Mouse (Mus musculus) thymus, postnatal 4 days (tissue): Measurements from ENCODE around the gene Atp8b4.
A peak's percentile ranks its signal among the peaks of the same experiment; 100 is the strongest.
"Not testable (repeated sequence)": the region's sequence is repeated elsewhere in the genome, so short reads cannot be mapped to it uniquely, and the experiment has no call there.

ENCODE experiments used
- DNase-seq: peaks from one replicate; pipeline ENCODE4 v3.0.0; 2021

Gene Atp8b4

DNA sequence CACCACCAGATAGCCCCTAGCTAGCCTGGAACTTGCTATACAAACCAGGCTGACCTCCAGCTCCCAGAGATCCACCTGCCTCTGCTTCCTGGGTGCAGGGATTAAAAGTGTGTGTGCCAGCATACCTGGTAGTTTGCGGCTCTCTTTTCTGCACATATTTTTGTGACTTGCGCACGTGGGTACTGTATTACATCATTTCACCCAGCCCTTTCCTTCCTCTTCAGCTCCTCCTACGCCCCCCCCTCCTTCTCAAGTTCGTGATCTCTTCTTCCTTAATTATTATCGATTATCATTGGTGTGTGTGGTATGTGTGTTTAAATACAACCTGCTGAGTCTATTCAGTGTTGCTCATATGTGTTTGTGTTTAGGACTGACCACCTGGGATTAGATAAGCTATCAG lies at the start of gene Atp8b4:
Gene Atp8b4 (minus strand): TSS at position 154 of the 400 bp plus-strand sequence.
- DNase-seq = no peak

DNA sequence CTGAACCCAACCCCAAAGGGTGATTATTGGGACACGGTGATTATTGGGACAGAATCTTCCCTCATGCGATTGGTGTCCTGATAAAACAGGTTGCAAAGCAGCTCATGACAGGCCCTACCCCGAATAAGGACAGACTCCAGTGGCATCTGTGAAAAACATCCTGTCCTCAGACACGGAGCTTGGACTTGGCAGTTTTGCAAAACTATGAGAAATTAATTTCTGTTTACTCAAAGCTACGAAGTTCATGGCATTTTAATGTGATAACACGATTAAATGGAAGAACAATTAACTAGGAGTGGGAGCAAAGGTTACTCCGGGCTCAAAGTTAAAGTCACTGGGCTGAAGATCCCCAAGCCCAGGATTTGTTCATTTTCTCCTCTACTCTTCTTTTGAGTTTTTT lies 49.2 kb upstream of the Atp8b4 start:
- DNase-seq = no peak

DNA sequence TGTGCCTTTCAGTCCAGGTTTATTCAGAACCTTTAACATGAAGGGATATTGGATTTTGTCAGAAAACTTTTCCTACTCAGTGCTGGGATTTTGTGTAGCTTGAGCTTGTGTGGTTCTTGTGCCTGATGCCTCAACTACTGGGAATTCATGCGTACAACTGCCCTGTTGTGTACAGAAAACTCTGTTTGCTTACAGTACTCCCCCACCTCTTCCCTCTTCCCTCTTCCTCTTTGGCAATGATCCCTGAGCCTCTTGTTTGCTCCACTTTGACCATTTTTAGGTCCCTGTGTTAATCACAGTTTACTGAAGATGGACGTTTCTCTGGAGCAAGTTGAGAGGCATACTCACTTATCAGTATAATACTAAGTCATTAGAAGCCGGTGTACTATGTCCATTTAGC lies 45.9 kb upstream of the Atp8b4 start:
- no peak for DNase-seq

DNA sequence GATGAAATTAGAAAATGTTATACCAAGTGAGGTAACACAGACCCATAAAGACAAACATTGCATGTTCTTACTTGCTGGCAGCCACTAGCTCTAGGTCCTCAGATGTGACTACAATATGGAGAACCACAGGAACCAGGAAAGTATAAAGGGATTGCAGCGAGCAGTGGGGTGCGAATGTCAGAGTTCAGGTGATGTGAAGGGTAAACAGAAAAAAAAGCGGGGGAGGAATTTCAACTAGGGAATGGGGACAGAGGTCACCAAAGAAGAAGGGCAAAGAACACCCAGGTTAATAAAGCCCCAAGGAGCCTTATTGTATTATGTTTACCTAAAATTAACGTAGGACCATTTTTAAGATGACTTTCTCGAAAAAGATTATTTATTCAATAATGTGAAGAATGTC lies 44.8 kb upstream of the Atp8b4 start:
- no peak for DNase-seq

DNA sequence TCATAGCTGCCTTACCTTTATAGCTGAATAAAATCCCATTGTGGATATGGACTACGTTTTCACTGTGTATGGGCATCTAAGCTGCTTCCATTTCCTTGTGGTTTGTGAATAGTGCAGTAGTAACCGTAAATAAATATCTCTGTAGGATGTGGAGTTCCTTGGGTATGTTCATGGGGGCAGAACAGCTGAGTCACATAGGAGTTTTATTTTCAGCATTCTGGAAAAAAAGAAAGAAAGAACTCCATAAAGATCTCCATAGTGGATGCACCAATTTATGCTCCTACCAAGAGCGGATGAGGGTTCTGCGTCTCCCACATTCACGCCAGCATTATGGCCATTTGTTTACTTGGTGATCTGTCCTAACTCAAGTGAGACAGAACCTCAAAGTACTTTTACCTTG lies 41.7 kb upstream of the Atp8b4 start:
- DNase-seq = no peak

DNA sequence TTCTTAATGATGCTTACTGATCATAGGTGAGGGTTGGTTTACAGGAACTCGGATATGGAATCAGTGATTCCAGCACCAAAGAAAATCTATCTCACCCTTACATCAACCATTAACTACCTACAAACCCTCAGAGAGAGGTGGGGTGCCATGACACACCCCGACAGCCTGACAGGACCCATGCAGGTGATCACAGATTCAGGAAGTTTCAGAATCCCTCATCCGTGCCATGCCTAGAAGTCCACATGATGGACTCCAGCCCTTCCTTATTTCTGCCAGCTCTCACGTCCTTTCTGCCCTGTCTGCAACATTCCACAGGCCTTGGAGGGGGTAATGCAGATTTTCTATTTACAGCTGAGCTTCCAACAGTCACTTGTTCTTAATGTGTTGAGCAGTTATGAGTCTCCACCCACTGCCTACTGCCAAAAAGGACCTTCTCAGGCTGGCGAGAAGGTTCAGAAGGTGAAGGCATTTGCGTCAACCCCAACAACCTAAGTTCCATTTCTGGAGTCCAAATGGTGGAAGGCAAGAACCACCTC lies 40.0 kb upstream of the Atp8b4 start:
- no peak for DNase-seq

DNA sequence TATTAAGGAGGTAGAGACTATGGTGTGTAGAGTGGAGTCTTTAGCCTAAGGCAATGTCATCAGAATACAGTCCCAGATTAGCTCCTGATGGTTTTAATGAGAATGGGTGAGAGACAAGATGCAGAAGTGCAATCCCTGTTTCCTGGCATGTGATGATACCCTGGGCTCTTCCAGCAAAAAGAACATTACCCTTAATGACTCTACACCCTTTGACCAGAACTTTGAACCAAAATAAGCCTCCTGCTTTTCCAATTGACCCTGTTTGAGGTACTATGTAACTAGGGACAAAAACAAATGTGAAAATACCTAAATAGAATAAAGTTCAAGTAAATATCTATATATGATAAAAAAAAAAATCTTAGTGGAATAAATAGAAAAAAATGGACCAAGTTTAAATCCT lies 37.2 kb upstream of the Atp8b4 start:
- DNase-seq = no peak

DNA sequence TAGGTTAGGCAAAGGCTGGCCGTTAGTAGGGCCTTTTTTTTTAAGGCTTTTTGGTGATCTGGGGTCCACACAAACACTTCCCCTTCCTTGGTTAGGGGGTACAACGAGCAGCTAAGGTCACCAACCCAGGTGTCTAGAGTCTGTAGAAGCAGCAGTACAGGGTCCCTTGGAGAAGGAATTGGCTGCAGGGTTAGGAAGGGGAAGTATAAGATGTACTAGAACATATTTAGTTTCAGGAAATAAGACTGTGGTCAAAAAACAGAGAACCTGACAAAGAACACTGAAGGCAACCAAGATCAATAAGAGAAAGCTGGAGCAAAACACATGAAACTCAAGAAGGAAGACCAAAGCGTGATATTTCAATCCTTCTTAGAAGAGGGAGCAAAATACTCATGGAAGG lies 30.1 kb upstream of the Atp8b4 start:
- DNase-seq = no peak

DNA sequence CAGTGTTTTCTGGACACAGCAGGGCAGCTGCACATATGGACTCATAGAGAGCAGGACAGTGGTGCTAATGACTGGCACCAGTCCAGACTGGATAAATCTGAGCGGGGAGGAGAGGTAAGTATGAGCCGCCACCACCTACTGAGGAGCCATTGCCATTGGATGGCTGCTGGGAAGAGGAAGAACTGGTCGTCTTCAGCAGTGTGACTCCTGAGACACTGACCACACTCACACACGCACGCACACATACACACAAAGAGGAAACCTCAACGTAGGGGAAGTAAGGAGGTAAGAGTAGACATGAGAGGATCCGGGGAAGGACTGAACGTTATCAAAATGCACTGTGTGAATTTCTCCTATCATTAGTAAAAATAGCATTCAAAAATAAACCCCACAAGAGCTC lies 27.0 kb upstream of the Atp8b4 start:
- DNase-seq = no peak

DNA sequence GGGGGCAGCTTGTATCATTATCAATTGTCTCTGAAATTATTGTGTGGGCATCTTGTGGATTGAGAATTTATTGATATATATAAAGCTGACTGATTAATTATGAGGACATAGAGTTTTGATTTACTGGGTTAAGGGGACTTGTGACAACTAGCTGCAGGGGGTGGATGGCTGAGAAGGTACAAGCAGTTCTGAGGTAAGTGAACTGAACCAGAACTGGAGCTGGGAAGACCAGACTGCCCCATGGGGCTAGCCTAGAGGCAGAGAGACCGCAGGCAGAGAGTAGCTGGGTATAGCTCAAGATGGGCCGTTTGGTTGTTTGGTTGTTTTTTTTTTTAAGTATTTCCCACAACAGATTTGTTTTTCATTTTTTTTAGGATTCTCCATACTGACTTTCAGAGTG lies 23.8 kb upstream of the Atp8b4 start:
- no peak for DNase-seq

DNA sequence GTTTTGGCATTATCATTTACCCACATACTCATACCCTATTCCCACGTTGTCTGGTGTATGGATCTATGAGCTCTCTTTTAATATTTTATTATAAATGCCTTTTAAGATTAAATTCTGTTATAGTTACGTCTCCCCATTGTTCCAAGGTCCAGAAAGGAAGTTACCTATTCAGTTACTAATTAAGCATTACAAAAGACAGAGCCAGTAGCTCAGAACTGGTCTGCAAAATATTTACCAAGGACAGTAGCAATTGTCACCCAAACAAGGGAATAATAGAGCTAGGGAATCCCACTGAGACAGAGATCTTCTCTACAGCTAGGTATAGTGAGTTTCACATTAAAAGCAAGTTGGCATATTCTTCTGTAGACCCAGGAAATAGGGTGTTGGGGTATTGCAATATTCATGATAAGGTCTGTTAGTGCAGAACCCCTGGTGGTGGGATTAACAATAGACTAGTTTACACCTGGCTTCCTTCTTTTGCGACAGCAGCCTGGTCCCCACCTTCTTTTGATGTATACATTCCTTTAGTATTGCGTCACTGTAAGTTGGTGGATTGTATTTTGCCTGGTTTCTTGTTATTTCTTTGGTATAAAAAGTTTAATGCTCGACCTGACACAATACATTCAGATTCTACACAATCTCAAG lies 22.7 kb upstream of the Atp8b4 start:
- DNase-seq = not testable (repeated sequence)

DNA sequence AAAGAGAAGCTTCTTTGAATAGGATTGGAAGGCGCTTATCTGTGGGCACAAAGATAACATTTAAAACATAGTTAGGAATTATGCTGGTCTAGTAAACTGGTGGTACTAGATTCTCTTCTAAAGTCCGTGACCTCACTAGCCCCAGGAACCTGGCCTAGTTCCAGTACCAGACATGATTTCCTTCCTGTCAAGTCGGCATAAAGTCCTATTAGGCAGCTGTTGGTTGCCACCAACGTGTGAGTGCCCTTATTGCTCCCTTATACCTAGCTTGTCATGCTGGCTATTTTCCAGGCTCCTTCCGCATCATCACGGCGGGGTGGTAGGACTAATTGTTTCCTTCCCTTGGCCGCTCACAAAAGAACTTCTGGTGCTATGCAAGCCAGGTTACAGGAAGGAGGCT lies 21.6 kb upstream of the Atp8b4 start:
- DNase-seq = no peak

DNA sequence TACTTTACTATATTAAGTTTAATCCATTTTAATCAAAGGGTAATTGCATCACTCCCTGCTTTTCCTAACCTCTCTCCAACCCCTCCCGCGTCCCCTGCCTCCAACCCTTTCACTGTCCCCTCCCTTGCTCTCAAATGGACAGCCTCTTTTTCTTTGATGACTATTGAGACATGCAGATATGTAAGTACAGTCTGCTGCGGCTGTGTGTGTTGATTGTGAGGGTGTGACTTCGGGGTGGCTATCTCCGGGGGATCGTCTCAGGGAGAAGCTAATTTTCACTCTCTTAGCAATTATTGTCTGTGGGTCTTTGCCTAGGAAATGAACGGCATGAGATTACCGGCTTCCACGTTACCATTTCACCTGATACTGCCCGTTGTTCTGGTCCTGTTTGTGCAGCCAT lies 21.0 kb upstream of the Atp8b4 start:
- DNase-seq = no peak

DNA sequence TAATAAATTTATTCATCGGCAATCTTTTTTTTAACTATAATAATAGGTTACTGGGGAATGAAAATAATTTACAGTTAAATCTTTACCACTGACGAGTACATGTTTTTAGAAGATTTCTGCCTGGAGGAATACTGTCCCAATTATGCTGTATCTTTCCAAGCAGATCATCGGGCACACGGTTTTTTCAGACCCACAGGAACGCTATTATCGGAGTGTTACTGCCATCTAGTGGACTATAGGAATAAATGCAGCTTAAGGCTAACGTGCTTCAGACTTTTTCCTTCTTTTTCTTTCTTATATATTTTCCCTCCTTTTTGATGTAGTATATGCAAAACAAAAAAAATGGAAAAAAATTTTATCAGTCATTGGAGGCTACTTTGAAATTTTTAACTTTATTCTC lies 20.4 kb upstream of the Atp8b4 start:
- DNase-seq = no peak

DNA sequence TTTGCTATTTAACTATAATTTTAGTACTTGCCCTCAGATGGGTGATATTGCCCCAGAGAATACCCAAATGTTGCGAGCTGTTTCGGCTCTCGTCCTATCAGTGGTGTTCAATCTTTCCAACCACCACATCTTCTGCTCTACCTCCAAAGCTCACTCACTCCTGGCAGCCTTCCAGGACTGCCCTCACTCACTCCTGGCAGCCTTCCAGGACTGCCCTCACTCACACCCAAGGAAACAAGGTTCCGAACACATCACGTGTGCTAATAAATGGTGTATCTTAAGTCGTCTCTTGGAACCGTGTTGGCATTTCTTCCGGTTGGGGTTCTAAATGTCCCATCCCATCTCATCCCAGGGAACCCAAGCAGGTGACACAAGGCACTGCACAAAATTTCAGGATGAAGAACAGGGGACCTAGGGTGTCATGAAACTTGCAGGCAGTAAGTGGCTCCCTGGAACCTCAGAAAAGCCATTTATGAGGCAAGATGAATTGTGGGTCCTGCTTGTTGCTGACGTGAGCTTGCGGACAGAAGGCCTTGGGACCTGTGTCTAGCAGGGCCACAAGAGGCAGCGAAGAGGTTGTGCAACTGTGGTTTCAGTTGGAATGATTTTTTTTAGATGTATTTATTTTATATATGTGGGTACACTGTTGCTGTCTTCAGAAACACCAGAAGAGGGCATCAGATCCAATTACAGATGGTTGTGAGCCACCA lies 19.6 kb upstream of the Atp8b4 start:
- no peak for DNase-seq

DNA sequence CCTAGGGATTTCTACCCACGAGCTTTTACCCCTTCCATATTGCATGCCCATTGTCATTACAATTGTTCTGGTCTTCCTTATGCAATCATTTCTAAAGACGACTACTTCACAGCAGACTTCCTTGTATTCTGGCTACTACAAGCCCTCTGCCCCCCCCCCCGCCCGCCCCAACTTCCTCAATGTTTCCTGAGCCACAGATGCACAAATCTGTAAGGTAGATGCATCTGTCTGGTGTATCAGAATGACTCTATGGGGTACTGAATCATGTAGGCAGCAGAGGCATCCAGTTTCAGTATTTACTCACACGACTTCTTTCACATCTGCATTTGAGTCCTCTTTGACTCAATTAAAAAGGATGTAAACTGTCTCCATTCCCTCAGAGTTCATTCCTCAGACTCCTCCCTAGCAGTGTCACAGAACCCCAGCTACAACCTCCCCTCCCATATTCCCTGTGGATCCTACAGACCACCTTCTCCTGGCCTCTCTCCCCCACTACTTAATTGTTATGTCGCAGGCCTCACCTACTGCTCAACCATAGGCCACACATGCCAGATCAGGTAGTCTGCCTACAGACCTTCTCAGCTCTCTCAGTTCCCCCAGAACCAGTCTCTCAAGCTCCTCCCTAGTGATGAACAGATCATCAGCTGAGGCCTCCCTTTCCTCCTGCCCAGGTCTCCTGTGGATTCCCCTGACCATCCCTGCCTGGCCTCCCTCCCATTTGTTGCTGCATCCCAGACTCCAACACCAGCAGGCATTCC lies 14.8 kb upstream of the Atp8b4 start:
- DNase-seq = no peak

DNA sequence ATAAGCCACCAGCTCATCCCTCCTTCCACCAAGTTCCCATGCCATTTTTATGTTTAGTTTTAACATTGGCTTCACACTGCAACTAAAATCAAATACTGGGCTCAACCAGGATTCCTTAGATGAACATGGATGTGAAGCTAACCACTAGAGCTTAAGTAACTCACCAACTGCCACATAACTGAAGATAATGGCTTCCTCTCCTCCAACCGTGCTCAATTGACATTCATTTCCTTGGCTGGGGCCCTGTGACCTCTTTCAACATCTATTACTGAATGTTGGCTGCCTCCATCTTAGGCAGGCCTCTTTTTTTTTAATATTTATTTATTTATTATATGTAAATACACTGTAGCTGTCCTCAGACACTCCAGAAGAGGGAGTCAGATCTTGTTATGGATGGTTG lies 7.8 kb upstream of the Atp8b4 start:
- no peak for DNase-seq

DNA sequence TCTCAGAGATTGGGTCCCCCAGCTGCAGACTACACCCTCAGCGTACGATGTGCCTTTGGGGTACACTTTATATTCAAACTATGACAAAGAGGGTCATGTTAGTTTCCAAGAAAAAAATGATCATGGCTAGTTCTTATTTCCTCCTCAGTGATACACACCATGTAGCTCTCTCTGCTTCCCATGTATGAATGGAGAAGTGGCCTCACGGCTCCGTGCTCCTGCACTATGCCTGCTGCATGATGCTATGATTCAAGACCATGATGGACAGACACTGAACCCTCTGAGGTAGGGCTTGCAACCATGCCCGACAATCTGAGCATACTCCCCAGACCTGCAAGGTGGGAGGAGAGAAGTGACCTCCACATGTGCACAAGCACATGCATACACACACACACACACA lies 7.0 kb upstream of the Atp8b4 start:
- DNase-seq = no peak

DNA sequence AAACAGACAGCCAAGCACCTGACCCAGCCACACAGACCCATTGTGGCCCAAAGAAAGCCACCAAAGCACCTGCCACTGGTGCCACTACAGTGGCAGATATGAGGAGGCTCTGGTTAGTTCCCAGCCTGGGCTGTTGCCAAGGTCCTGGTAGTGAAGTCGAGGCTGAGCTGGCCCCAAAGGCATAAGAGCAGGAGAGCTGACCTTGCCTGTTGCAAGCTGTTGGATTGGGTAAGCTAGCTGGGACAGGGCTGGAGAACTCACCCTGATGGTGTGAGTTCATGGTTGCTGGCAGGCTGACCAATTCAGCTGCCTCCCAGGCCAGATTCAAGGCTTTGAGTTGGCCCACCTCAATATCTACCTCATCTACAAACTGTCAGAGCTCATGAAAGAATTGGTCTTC lies 4.7 kb upstream of the Atp8b4 start:
- no peak for DNase-seq

DNA sequence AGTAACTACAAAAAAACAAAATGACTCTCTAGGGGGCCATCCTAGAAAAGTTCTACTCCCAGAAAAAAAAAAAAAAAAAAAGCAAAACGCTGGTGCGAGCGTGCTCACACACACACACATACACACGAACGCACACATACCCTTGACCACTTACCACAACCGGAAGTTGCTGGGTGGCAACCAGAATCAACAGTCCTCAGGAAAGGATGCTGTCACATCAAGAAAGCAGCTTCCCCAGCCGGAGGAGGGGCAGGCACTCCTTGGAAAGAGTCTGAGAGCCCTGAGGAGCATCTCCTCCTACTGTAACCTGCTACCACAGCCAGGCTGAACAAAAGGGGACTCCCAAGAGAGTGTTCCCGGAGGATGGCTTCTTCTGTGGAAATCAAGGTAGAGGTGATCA lies 744 bp downstream of the Atp8b4 start:
- peak; percentile 49 for DNase-seq

DNA sequence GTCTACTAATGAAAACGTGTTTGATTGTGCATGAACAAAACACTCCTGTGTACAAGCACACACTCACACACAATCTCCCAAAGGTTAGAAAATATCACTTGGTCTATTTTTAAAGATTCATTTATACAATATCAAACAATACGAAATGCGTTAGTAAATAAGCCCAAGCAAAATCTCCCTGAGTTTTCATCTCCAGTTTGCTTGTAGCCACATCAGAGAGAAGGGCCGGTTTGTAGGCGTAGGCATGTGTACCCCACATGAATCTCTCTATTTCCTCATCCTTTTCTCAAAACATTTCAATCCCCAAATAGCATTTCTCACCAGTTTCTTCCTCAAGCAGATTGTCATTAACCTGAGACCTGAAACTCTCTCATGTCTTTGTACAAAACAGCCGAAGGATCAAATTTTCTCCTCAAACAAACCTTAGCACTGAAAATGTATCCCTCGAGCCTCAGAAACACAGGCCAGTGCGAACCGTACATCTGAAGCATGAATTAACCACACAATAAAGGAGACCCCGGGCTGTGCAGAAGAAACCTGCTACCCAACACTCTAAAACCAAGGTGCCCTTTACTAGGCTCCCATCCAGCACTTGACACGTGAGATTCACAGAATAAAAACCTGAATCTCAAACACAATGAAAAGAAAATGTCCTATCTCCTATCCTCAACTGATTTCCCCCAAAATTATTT lies 1.6 kb downstream of the Atp8b4 start:
- no peak for DNase-seq

DNA sequence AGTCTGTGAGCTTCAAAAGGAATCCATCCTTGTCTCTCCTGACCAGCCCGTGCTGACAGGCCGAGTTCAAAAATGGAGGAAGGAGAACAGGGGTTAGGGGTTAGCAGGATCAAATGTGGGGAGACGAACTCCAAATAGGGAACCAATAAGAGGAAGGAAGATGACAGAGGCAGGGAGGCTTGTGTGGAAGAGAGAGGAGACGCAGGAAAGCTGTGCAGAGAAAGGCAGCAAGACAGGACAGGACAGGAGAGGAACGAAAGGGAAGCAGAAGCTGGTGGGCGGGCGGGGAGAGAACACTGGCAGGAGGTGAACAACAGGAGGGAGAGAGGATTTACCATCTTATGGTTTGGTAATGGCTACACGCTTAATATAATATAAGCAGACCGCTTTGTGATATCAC lies 3.6 kb downstream of the Atp8b4 start:
- DNase-seq = no peak
